Mouse (Mus musculus): ENCODE results near the gene Spr.
"Not testable (repeated sequence)": the region's sequence is repeated elsewhere in the genome, so short reads cannot be mapped to it uniquely, and the experiment has no call there.

DNA sequence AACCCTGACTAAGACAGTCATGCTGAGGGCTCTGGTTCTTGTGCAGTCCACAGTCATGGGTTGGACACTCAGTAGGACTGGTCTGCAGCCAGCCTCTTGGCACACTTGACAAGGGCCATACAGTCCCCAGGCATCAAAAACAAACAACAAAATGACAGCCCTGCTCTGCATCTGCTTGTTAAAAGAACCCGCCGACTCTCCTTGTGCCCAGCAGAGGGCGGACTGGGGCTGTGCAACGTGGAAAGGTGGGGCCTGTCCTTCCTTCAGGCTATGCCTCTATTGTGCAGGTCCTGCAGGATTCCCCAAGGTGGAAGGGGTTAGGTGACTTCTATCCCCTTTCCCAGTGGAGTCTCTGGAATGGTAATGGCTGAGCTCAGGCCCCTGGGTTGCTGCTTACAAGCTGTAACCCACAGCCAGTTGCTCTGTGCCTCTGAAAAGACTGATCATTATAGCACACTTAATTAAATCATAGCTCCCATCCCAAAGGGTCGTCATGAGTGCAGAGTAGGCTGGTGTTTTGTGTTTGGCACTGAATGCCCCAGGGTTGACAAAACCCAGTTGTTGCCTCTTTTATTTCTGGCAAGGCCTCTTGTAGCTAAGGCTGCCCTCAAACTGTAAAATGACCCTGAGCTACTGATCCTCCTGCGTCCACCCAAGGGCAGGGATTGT lies 21.7 kb upstream of the Spr start:
- peak; percentile 66 for TF ChIP-seq CTCF (IDR thresholded peaks at IDR 0.05; ENCODE audit: borderline replicate concordance, extremely low read depth, insufficient read depth, insufficient read length)
- TF ChIP-seq POLR2A (IDR thresholded peaks at IDR 0.05; ENCODE audit: borderline replicate concordance, extremely low read depth, insufficient read depth, insufficient read length, poor library complexity, severe bottlenecking): not testable (repeated sequence)
